Mouse (Mus musculus) kidney, adult 11 months (tissue): Measurements from ENCODE around the gene Wnt3a.

ENCODE experiments used
- DNase-seq: peaks from one replicate; pipeline ENCODE4 v3.0.0; 2022

The Wnt3a gene

GRCm38 (mm10) chr11:59290702-59291303, at the start of gene Wnt3a:
TSS of gene Wnt3a (minus strand) at chr11:59290752.
- DNase-seq, result no peak

GRCm38 (mm10) chr11:59338736-59339120, 48.2 kb upstream of the Wnt3a start:
- no peak for DNase-seq

GRCm38 (mm10) chr11:59337955-59338735, 47.6 kb upstream of the Wnt3a start:
- DNase-seq, result peak; percentile 47

- DNase-seq, result no peak
Observed at GRCm38 (mm10) chr11:59336381-59336780, 45.8 kb upstream of the Wnt3a start.

GRCm38 (mm10) chr11:59335942-59336341, 45.4 kb upstream of the Wnt3a start:
- no peak for DNase-seq

GRCm38 (mm10) chr11:59335150-59335549, 44.6 kb upstream of the Wnt3a start:
- no peak for DNase-seq

GRCm38 (mm10) chr11:59332938-59333337, 42.4 kb upstream of the Wnt3a start:
- no peak for DNase-seq

GRCm38 (mm10) chr11:59331167-59331869, 40.8 kb upstream of the Wnt3a start:
- no peak for DNase-seq

- DNase-seq, result peak; percentile 45
Observed at GRCm38 (mm10) chr11:59330560-59330959, 40.0 kb upstream of the Wnt3a start.

GRCm38 (mm10) chr11:59329616-59330015, 39.1 kb upstream of the Wnt3a start:
- no peak for DNase-seq

- DNase-seq, result no peak
Observed at GRCm38 (mm10) chr11:59327625-59328024, 37.1 kb upstream of the Wnt3a start.

- no peak for DNase-seq
Observed at GRCm38 (mm10) chr11:59324777-59325176, 34.2 kb upstream of the Wnt3a start.

GRCm38 (mm10) chr11:59322988-59323387, 32.4 kb upstream of the Wnt3a start:
- DNase-seq, result no peak

- no peak for DNase-seq
Observed at GRCm38 (mm10) chr11:59316517-59316916, 26.0 kb upstream of the Wnt3a start.

- no peak for DNase-seq
Observed at GRCm38 (mm10) chr11:59313944-59314343, 23.4 kb upstream of the Wnt3a start.

- no peak for DNase-seq
Observed at GRCm38 (mm10) chr11:59313029-59313811, 22.7 kb upstream of the Wnt3a start.

GRCm38 (mm10) chr11:59312501-59312900, 21.9 kb upstream of the Wnt3a start:
- DNase-seq, result no peak

- DNase-seq, result no peak
Observed at GRCm38 (mm10) chr11:59312060-59312459, 21.5 kb upstream of the Wnt3a start.

GRCm38 (mm10) chr11:59309976-59310375, 19.4 kb upstream of the Wnt3a start:
- no peak for DNase-seq

- DNase-seq, result no peak
Observed at GRCm38 (mm10) chr11:59309106-59309805, 18.7 kb upstream of the Wnt3a start.

GRCm38 (mm10) chr11:59308625-59309024, 18.1 kb upstream of the Wnt3a start:
- no peak for DNase-seq

GRCm38 (mm10) chr11:59308164-59308542, 17.6 kb upstream of the Wnt3a start:
- no peak for DNase-seq
